Mouse (Mus musculus) intestine, postnatal 0 days (tissue): ENCODE measurements around the gene Mrpl4. TPM values are rescaled to one million over a fixed set of nuclear protein-coding genes. Genes with fewer than 3 reads are reported as not detected.

Experiments
- ATAC-seq: fragments of 200-750 bp; cut with Nextera tagmentation; 2 replicates; pipeline ENCODE4 v1.8.0; 2017; ENCODE audit warnings: mild to moderate bottlenecking, moderate TSS enrichment, moderate library complexity
- H3K27ac ChIP-seq: fragments of 300-500 bp; sonication (generic); 2 replicates; pipeline ENCODE4 v1.5.1; 2014; ENCODE audit warnings: mild to moderate bottlenecking, low read depth, low read length, moderate library complexity
- H3K27me3 ChIP-seq: fragments of 300-500 bp; sonication (generic); replicated peaks from 2 replicates; pipeline ENCODE4 v1.6.1; 2014; ENCODE audit warnings: low read length, mixed read lengths; ENCODE audit not compliant: control insufficient read depth, insufficient read depth
- H3K36me3 ChIP-seq: fragments of 300-500 bp; sonication (generic); 2 replicates; pipeline ENCODE4 v1.6.1; 2014; ENCODE audit warnings: mild to moderate bottlenecking, moderate library complexity; ENCODE audit not compliant: control insufficient read depth, insufficient read depth
- H3K4me1 ChIP-seq: fragments of 300-500 bp; sonication (generic); replicated peaks from 2 replicates; pipeline ENCODE4 v1.6.1; 2014; ENCODE audit warnings: antibody characterized with exemption, low read length, mixed read lengths; ENCODE audit not compliant: control insufficient read depth, insufficient read depth
- H3K4me2 ChIP-seq: fragments of 300-500 bp; sonication (generic); replicated peaks from 2 replicates; pipeline ENCODE4 v1.6.1; 2014; ENCODE audit warnings: low read depth, mild to moderate bottlenecking, moderate library complexity
- H3K4me3 ChIP-seq: fragments of 300-500 bp; sonication (generic); 2 replicates; pipeline ENCODE4 v1.5.1; 2014; ENCODE audit warnings: low read depth, low read length
- H3K9ac ChIP-seq: fragments of 300-500 bp; sonication (generic); 2 replicates; pipeline ENCODE4 v1.6.1; 2014; ENCODE audit warnings: mild to moderate bottlenecking, low read depth, low read length
- H3K9me3 ChIP-seq: fragments of 300-500 bp; sonication (generic); 2 replicates; pipeline ENCODE4 v1.6.1; 2016; ENCODE audit warnings: mixed run types; ENCODE audit not compliant: control insufficient read depth
- CTCF ChIP-seq: sonication (generic); IDR thresholded peaks from 2 replicates; pipeline ENCODE4 v1.5.1; 2016; ENCODE audit warnings: low read depth, mild to moderate bottlenecking, control low read depth, antibody characterized with exemption, moderate library complexity
- WGBS: fragments of 180-500 bp; shearing (Covaris S2); extraction: QIAGEN DNeasy Blood & Tissue Kit; methylation state at CpG from one replicate; pipeline ENCODE4 v1.1.7; 2014; 5-methylcytosine and 5-hydroxymethylcytosine counted together
- microRNA counts: library from miRNA; unstranded; fragments of <30 nt; microRNA quantifications from one replicate; lab custom pipeline; 2016
- microRNA-seq: library from miRNA; unstranded; fragments of <30 nt; microRNA quantifications from one replicate; pipeline ENCODE4, GENCODE M21; 2016
- polyA plus RNA-seq: library from polyadenylated mRNA; unstranded; fragments of >200 nt; fragmentation: Nextera tagmentation; extraction: Ambion mirVana; gene quantifications from 2 replicates; pipeline ENCODE4 v1.2.1, GENCODE M21; 2015

The Mrpl4 gene
- polyA plus RNA-seq, 1 experiment from 2014 or later = 113 TPM

GRCm38 (mm10) chr9:21045235-21045634, 42.7 kb downstream of the Mrpl4 start:
- TF ChIP-seq CTCF = no peak
- WGBS = 53% methylated on average over 3 of the region's 3 CpGs
- Histone ChIP-seq H3K9ac (no peak overlapping the region), H3K9me3 (no peaks in the 10 kb centered on the region), H3K4me1 (no peaks in the 10 kb centered on the region), H3K27me3 (no peaks in the 10 kb centered on the region), H3K27ac (no peak overlapping the region), H3K4me3 (no peak overlapping the region), H3K4me2 (no peak overlapping the region), H3K36me3 (no peaks in the 10 kb centered on the region)
- ATAC-seq = no peak

GRCm38 (mm10) chr9:21051578-21051977, 49.0 kb downstream of the Mrpl4 start:
- H3K27ac ChIP-seq = no peak overlapping the region
- WGBS = 67% methylated on average over 10 of the region's 10 CpGs

More at GRCm38 (mm10) chr9:21051578-21051977, 49.0 kb downstream of the Mrpl4 start:
- Histone ChIP-seq H3K4me2 (no peak overlapping the region), H3K4me3 (no peak overlapping the region), H3K4me1 (no peaks in the 10 kb centered on the region), H3K36me3 (no peaks in the 10 kb centered on the region), H3K27me3 (no peaks in the 10 kb centered on the region), H3K9ac (no peak overlapping the region), H3K9me3 (no peaks in the 10 kb centered on the region)
- no peak for TF ChIP-seq CTCF
- ATAC-seq = no peak

MicroRNAs encoded within 50 kb of the gene (microRNA counts, 519-probe panel; counts per million panel counts)
- 3,777 counts per million, percentile 51 among the panel's probes with 10 or more counts for microRNA mmu-miR-1900 (lab: Ali Mortazavi, UCI)

Small RNA genes within 50 kb of the gene (microRNA-seq; reads per million reads assigned to microRNA genes)
- not detected for gene Mir1900

Other genes with a start within 250 kb of the Mrpl4 start
- gene Col5a3, start 187.7 kb upstream of the Mrpl4 start, polyA plus RNA-seq = 1.2 and 1.9 TPM in 2 replicates
- gene Rdh8, start 184.2 kb upstream of the Mrpl4 start, polyA plus RNA-seq = not detected in 2 replicates
- gene A230050P20Rik, start 134.1 kb upstream of the Mrpl4 start, polyA plus RNA-seq = 4.9 and 5.6 TPM in 2 replicates
- gene Angptl6, start 123.0 kb upstream of the Mrpl4 start, polyA plus RNA-seq = 9.4 and 9.8 TPM in 2 replicates
- gene Ppan, start 114.6 kb upstream of the Mrpl4 start, polyA plus RNA-seq = 18.7 and 21.4 TPM in 2 replicates
- 131 and 138 TPM in 2 replicates for gene Eif3g, start 104.1 kb upstream of the Mrpl4 start, polyA plus RNA-seq
- 18.5 and 19.2 TPM in 2 replicates for gene Dnmt1, start 42.9 kb upstream of the Mrpl4 start, polyA plus RNA-seq
- 9.5 and 11.4 TPM in 2 replicates for gene S1pr2, start 26.0 kb upstream of the Mrpl4 start, polyA plus RNA-seq
- gene Icam1, start 13.2 kb downstream of the Mrpl4 start, polyA plus RNA-seq = 10.2 and 11.8 TPM in 2 replicates
- gene Icam4, start 26.6 kb downstream of the Mrpl4 start, polyA plus RNA-seq = 0.12 and 0.20 TPM in 2 replicates
- gene Icam5, start 29.3 kb downstream of the Mrpl4 start, polyA plus RNA-seq = 0.08 and 0.12 TPM in 2 replicates
- gene Zglp1, start 64.4 kb downstream of the Mrpl4 start, polyA plus RNA-seq = not detected in 2 replicates
- gene Gm49373, start 70.4 kb downstream of the Mrpl4 start, polyA plus RNA-seq = 0.09 and 0.13 TPM in 2 replicates
- 42.7 and 46.3 TPM in 2 replicates for gene Fdx1l, start 70.9 kb downstream of the Mrpl4 start, polyA plus RNA-seq
- gene Gm38431, start 89.3 kb downstream of the Mrpl4 start, polyA plus RNA-seq = 0.22 and 0.42 TPM in 2 replicates
- gene Raver1, start 89.3 kb downstream of the Mrpl4 start, polyA plus RNA-seq = 22.5 and 26.2 TPM in 2 replicates
- gene Tyk2, start 128.5 kb downstream of the Mrpl4 start, polyA plus RNA-seq = 8.0 and 9.2 TPM in 2 replicates
- gene Cdc37, start 147.2 kb downstream of the Mrpl4 start, polyA plus RNA-seq = 113 and 115 TPM in 2 replicates
- 2.8 and 3.5 TPM in 2 replicates for gene Pde4a, start 163.0 kb downstream of the Mrpl4 start, polyA plus RNA-seq
- 38.3 and 42.4 TPM in 2 replicates for gene Keap1, start 236.6 kb downstream of the Mrpl4 start, polyA plus RNA-seq
- gene S1pr5, start 245.7 kb downstream of the Mrpl4 start, polyA plus RNA-seq = not detected in 2 replicates